Mouse (Mus musculus) testis, adult 2 months (tissue): ENCODE results near the gene Itpr2.
"Not testable (repeated sequence)": the region's sequence is repeated elsewhere in the genome, so short reads cannot be mapped to it uniquely, and the experiment has no call there.

Source experiments
- CTCF ChIP-seq: fragments of 200-500 bp; IDR thresholded peaks from 2 replicates; pipeline ENCODE4 v1.5.1; 2012; ENCODE audit warnings: low read depth, mild to moderate bottlenecking, inconsistent platforms, low read length, moderate library complexity; ENCODE audit not compliant: control insufficient read depth, insufficient read depth, insufficient replicate concordance
- POLR2A ChIP-seq: fragments of 200-500 bp; IDR thresholded peaks from 2 replicates; pipeline ENCODE4 v1.6.1; 2012; ENCODE audit warnings: low read depth, mild to moderate bottlenecking, inconsistent platforms, low read length, moderate library complexity; ENCODE audit not compliant: control insufficient read depth

DNA sequence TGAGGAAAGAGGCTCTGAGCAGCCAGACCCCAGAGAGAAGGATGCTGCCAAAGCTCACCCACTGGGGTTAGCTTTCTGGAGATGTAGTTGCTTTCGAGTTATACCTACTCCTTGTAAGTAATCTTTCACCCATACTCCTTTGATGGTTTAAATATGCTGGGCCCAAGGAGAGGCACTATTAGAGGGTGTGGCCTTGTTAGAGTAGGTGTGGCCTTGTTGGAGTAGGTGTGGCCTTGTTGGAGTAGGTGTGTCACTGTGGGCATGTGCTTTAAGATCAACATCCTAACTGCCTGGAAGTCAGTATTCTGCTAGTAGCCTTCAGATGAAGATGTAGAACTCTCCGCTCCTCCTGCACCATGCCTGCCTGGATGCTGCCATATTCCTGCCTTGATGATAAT lies 37.4 kb downstream of the Itpr2 start:
- not testable (repeated sequence) for TF ChIP-seq CTCF, POLR2A
